Mouse (Mus musculus) forebrain, embryonic 15.5 days (tissue): Measurements from ENCODE around the gene Gm47841. TPM values are rescaled to one million over a fixed set of nuclear protein-coding genes. Genes with fewer than 3 reads are reported as not detected.
A peak's percentile ranks its signal among the peaks of the same experiment; 100 is the strongest.

ENCODE experiments used
- ATAC-seq: fragments of 200-750 bp; cut with Nextera tagmentation; replicated peaks from 2 replicates; pipeline ENCODE4 v1.8.0; 2017; ENCODE audit warnings: mild to moderate bottlenecking, moderate TSS enrichment, moderate library complexity
- H3K27ac ChIP-seq: fragments of 300-500 bp; sonication (generic); replicated peaks from 2 replicates; pipeline ENCODE4 v1.5.1; 2015; ENCODE audit warnings: mild to moderate bottlenecking, inconsistent platforms
- H3K27me3 ChIP-seq: fragments of 300-500 bp; sonication (generic); 2 replicates; pipeline ENCODE4 v1.6.1; 2015; ENCODE audit warnings: inconsistent platforms
- H3K36me3 ChIP-seq: fragments of 300-500 bp; sonication (generic); 2 replicates; pipeline ENCODE4 v1.6.1; 2015; ENCODE audit warnings: mild to moderate bottlenecking, inconsistent platforms
- H3K4me1 ChIP-seq: fragments of 300-500 bp; sonication (generic); 2 replicates; pipeline ENCODE4 v1.6.1; 2015; ENCODE audit warnings: inconsistent platforms
- H3K4me2 ChIP-seq: fragments of 300-500 bp; sonication (generic); replicated peaks from 2 replicates; pipeline ENCODE4 v1.6.1; 2015; ENCODE audit warnings: mild to moderate bottlenecking, inconsistent platforms
- H3K4me3 ChIP-seq: fragments of 300-500 bp; sonication (generic); 2 replicates; pipeline ENCODE4 v1.5.1; 2015; ENCODE audit warnings: mild to moderate bottlenecking, inconsistent platforms
- H3K9ac ChIP-seq: fragments of 300-500 bp; sonication (generic); replicated peaks from 2 replicates; pipeline ENCODE4 v1.6.1; 2015; ENCODE audit warnings: mild to moderate bottlenecking, inconsistent platforms
- H3K9me3 ChIP-seq: fragments of 300-500 bp; sonication (generic); 2 replicates; pipeline ENCODE4 v1.6.1; 2016; ENCODE audit warnings: inconsistent platforms
- WGBS: fragments of 180-500 bp; shearing (Covaris S2); methylation state at CpG from one replicate; pipeline ENCODE4 v1.1.7; 2015; ENCODE audit warnings: mixed read lengths; 5-methylcytosine and 5-hydroxymethylcytosine counted together
- polyA plus RNA-seq: library from polyadenylated mRNA; unstranded; fragments of >200 nt; fragmentation: Nextera tagmentation; extraction: Ambion mirVana; gene quantifications from 2 replicates; pipeline ENCODE4 v1.2.1, GENCODE M21; 2015

Gene Gm47841
- polyA plus RNA-seq, 1 experiment from 2014 or later, result not detected

DNA sequence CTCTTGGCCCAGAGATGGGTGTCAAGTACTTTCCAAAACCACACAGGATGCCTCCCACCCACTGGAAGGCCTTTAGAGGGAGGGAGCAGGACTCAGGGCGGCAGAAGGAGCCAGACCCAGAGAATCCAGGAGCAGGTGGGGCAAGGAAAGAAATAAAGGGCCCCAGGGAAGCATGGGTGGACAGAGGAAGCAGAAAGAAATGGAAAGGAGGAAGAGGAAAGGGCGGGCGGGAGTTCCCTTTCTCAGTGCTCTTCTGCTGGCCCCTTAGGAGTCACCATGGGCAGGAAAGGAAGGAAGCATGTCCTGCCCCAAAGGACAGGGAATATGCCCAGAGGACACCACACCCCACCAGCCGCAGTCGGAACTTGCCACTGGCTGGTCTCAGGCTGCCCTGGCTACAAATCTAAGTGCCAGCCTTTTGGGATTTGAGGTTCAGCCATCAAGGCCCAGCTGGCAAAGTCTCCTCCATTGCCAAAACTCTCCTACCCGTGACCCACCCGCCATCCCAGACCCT is 33.9 kb upstream of the Gm47841 start:
- ATAC-seq, result no peak
- H3K4me1 ChIP-seq, result peaks cover 29% of the 10 kb centered on the region
- no peak overlapping the region for H3K27ac ChIP-seq
- no peaks in the 10 kb centered on the region for H3K9me3 ChIP-seq
- peaks cover 11% of the 10 kb centered on the region; the same call in 1 of the 2 replicates for H3K27me3 ChIP-seq
- H3K36me3 ChIP-seq, result no peaks in the 10 kb centered on the region
- no peak overlapping the region for H3K9ac ChIP-seq
- no peak overlapping the region for H3K4me3 ChIP-seq
- WGBS, result 86% methylated on average over 7 of the region's 7 CpGs
- no peak overlapping the region for H3K4me2 ChIP-seq

DNA sequence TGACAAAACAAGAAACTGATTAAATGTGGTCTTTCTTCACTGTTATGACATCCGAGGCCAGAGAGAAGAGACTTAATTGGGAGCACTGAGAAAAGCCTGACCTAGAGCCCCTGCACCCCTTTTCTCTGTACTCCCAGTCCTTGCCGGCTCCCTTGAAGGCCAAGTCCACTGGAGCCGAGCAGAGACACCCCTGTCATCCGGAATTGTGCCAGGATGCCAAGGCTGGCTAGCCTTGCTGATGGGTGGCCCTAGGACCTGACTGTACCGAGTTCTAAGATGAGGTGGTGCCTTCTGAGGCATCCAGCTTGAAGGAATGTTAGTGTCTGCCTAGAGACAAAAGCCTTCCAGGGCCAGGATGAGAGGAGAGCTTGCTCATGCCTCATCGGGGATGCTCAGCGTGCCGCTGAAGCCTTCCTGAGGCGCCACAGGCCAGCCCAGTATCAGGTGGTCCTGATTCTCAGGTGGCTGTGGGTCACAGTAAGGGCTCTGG is 32.9 kb upstream of the Gm47841 start:
- ATAC-seq, result no peak
- Histone ChIP-seq H3K27me3 (peaks cover 13% of the 10 kb centered on the region; the same call in 1 of the 2 replicates), H3K4me3 (no peak overlapping the region), H3K27ac (no peak overlapping the region), H3K4me1 (peaks cover 32% of the 10 kb centered on the region), H3K4me2 (no peak overlapping the region), H3K36me3 (no peaks in the 10 kb centered on the region), H3K9me3 (no peaks in the 10 kb centered on the region), H3K9ac (no peak overlapping the region)
- 75% methylated on average over 9 of the region's 9 CpGs for WGBS

DNA sequence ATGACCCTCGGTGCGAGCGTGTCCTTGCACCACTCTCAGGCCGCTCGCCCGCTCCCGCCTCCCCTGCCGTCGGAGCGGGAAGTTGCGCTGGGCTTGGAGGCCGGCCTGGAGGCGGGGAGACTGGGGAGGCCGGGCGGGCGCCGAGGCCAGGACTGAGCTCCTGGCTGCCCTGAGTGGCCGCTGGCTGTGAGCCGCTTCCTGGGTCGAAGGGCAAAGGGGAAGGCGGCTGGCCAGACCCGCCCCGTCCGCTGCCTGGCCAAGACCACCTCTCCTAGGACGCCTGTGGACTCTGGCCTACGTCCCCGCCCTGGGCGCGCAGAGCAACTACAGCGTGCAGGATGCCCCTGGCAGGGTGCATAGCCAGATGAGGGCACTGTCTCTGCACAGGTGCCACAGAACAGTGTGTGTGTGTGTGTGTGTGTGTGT is 31.5 kb upstream of the Gm47841 start:
- H3K4me1 ChIP-seq, result peaks cover 32% of the 10 kb centered on the region
- no peaks in the 10 kb centered on the region for H3K9me3 ChIP-seq
- peak; percentile 68 for ATAC-seq
- H3K9ac ChIP-seq, result peak overlapping the region; percentile 49; the same call in 1 of the 2 replicates
- peak overlapping the region; percentile 49 for H3K4me3 ChIP-seq
- H3K27ac ChIP-seq, result no peak overlapping the region
- H3K4me2 ChIP-seq, result peak overlapping the region; percentile 81
- H3K27me3 ChIP-seq, result peaks cover 13% of the 10 kb centered on the region; the same call in 1 of the 2 replicates
- no peaks in the 10 kb centered on the region for H3K36me3 ChIP-seq
- 3% methylated on average over 30 of the region's 30 CpGs for WGBS

DNA sequence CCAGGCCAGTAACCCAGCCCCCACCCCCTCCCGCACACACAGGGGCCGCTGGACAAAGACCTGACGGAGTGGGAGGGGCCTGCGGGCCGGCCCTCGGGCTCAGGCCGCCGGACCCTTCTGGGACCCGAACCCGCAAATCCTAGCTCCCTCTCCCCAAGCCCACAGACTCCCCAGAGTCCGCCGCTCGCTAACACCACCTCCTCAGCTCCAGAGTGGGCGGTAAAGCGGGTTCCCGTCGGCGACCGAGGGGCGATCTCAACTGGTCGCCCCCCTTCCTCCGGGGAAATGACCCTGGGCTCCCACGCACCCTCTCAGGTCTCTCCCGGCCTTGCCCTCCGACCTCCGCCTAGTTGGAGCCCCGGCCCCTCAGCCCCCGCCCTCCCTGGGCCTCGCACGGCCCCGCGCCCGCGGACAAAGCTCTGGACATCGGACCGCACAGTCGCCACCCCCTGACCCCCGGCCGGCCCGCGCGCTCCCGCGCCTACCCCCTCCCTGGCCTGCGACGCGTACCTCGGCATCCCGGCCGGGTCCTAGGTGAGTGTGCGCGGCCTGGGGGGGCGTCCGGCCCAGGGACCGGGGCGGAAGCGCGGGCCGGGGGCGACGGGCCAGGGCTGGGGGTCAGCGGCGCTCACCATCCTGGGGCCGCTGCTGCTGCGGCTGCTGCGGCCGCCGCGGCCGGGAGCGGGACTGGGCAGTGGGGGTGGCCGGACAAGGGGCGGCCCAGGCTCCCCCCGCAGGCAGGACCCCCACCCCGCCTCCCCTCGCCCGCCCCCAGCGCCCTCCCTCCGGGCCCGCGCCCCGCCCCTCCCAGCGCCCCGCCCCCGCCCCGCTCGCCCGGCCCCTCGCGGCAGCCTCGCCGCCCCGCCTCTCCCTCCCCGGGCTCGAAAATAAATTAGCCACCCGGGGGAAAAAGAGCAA is 30.9 kb upstream of the Gm47841 start, which contains the start of gene Fignl2:
Gene Fignl2, minus strand, starts transcription at position 755 of the 918 bp plus-strand sequence.
- under 1% methylated on average over 65 of the region's 96 CpGs for WGBS
- Histone ChIP-seq H3K27me3 (peaks cover 13% of the 10 kb centered on the region; the same call in 1 of the 2 replicates), H3K27ac (no peak within 1 kb of the TSS), H3K9ac (peak within 1 kb of the TSS; percentile 49), H3K4me2 (peak within 1 kb of the TSS; percentile 81), H3K9me3 (no peaks in the 10 kb centered on the region), H3K4me1 (peaks cover 32% of the 10 kb centered on the region), H3K4me3 (peak within 1 kb of the TSS; percentile 49), H3K36me3 (no peaks in the 10 kb centered on the region)
- ATAC-seq, result peak; percentile 7; the same call in 1 of the 2 replicates

- peaks cover 13% of the 10 kb centered on the region; the same call in 1 of the 2 replicates for H3K27me3 ChIP-seq
- H3K9me3 ChIP-seq, result no peaks in the 10 kb centered on the region
- H3K9ac ChIP-seq, result peak overlapping the region; percentile 49; the same call in 1 of the 2 replicates
- no peaks in the 10 kb centered on the region for H3K36me3 ChIP-seq
- no peak overlapping the region for H3K27ac ChIP-seq
- 2% methylated on average over 34 of the region's 34 CpGs for WGBS
- H3K4me3 ChIP-seq, result peak overlapping the region; percentile 49
- H3K4me2 ChIP-seq, result peak overlapping the region; percentile 81
- ATAC-seq, result no peak
- H3K4me1 ChIP-seq, result peaks cover 32% of the 10 kb centered on the region
Observed at GRCm38 (mm10) chr15:101077001-101077812, 30.0 kb upstream of the Gm47841 start.

- peak; percentile 27; the same call in 1 of the 2 replicates for ATAC-seq
- H3K27ac ChIP-seq, result no peak overlapping the region
- whole genome bisulfite sequencing, result 4% methylated on average over 26 of the region's 26 CpGs
- peak overlapping the region; percentile 49 for H3K4me3 ChIP-seq
- peaks cover 32% of the 10 kb centered on the region for H3K4me1 ChIP-seq
- peaks cover 13% of the 10 kb centered on the region; the same call in 1 of the 2 replicates for H3K27me3 ChIP-seq
- no peaks in the 10 kb centered on the region for H3K36me3 ChIP-seq
- H3K4me2 ChIP-seq, result peak overlapping the region; percentile 81
- H3K9me3 ChIP-seq, result no peaks in the 10 kb centered on the region
- 0 out of 2 replicates have a peak overlapping the region, but pooled peaks have one; percentile 5 for H3K9ac ChIP-seq
Observed at GRCm38 (mm10) chr15:101076071-101077000, 29.1 kb upstream of the Gm47841 start.

- no peaks in the 10 kb centered on the region for H3K36me3 ChIP-seq
- WGBS, result 36% methylated on average over 5 of the region's 5 CpGs
- H3K4me1 ChIP-seq, result peaks cover 32% of the 10 kb centered on the region
- H3K4me2 ChIP-seq, result no peak overlapping the region; the same call in 1 of the 2 replicates
- no peak overlapping the region for H3K4me3 ChIP-seq
- no peak overlapping the region for H3K27ac ChIP-seq
- peaks cover 13% of the 10 kb centered on the region; the same call in 1 of the 2 replicates for H3K27me3 ChIP-seq
- no peaks in the 10 kb centered on the region for H3K9me3 ChIP-seq
- H3K9ac ChIP-seq, result no peak overlapping the region
- no peak for ATAC-seq
Observed at GRCm38 (mm10) chr15:101075656-101076055, 28.5 kb upstream of the Gm47841 start.

GRCm38 (mm10) chr15:101075150-101075549 is 28.0 kb upstream of the Gm47841 start:
- Histone ChIP-seq H3K27ac (no peak overlapping the region), H3K4me1 (peaks cover 32% of the 10 kb centered on the region), H3K9me3 (no peaks in the 10 kb centered on the region), H3K4me2 (no peak overlapping the region), H3K36me3 (no peaks in the 10 kb centered on the region), H3K9ac (no peak overlapping the region), H3K4me3 (no peak overlapping the region), H3K27me3 (peaks cover 13% of the 10 kb centered on the region; the same call in 1 of the 2 replicates)
- no peak for ATAC-seq
- WGBS, result 73% methylated on average over 4 of the region's 4 CpGs

DNA sequence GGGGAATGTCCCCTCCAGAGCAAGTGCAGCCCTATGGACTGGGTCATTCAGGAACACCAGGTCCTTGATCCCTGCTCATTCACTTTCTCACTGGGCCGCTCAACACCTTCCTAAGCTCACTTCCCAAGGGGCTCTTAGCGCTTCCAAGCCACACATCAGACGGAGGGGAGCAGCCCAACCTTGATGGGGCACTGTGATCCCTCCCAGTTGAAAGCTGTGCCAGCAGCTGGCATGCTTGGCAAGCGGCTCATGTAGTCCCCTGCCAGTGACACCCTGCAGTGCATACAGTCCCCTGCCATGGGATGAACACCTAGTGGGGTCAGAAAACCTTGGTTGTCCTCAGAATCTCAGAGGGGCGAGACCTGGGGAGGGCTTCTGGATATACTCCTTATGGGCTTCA is 26.9 kb upstream of the Gm47841 start:
- Histone ChIP-seq H3K4me3 (no peak overlapping the region), H3K9me3 (no peaks in the 10 kb centered on the region), H3K36me3 (no peaks in the 10 kb centered on the region), H3K9ac (no peak overlapping the region), H3K4me2 (no peak overlapping the region), H3K27me3 (peaks cover 13% of the 10 kb centered on the region; the same call in 1 of the 2 replicates), H3K27ac (no peak overlapping the region), H3K4me1 (peaks cover 32% of the 10 kb centered on the region)
- 54% methylated on average over 5 of the region's 5 CpGs for WGBS
- no peak for ATAC-seq

DNA sequence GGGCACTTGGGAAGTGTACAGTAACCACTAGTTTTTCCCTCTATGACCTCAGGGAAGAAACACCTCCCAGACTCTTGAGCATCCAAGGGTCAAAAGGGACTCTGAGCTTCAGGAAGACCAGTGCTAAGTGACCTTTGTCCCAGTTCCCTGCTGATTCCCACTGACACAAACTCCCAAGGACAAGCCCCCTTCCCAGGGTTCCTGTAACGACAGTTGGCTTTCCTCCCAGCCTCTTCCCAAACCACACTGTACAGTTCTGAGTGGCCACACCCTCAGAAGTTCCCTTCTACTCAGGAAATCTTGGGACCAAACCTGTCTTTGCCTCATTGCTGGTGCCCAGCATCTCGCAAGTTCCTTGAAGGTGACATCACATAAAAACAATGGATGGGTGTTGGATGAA is 25.5 kb upstream of the Gm47841 start:
- 74% methylated on average over 2 of the region's 2 CpGs for WGBS
- Histone ChIP-seq H3K27me3 (peaks cover 8% of the 10 kb centered on the region; the same call in 1 of the 2 replicates), H3K36me3 (no peaks in the 10 kb centered on the region), H3K4me2 (no peak overlapping the region), H3K9me3 (no peaks in the 10 kb centered on the region), H3K27ac (no peak overlapping the region), H3K4me3 (no peak overlapping the region), H3K4me1 (peaks cover 20% of the 10 kb centered on the region), H3K9ac (no peak overlapping the region)
- no peak for ATAC-seq
